Mouse (Mus musculus): Measurements from ENCODE around the gene Gpr146. TPM values are rescaled to one million over a fixed set of nuclear protein-coding genes. Genes with fewer than 3 reads are reported as not detected.

The Gpr146 gene
- polyA plus RNA-seq, 1 experiment from 2014 or later = 18.8 TPM

MicroRNA genes within 50 kb of the gene (microRNA counts, 519-probe panel; counts per million panel counts)
- microRNA mmu-miR-339-3p (114 counts per million), microRNA mmu-miR-339-5p (114 counts per million)

Small RNA genes within 50 kb of the gene (microRNA-seq; reads per million reads assigned to microRNA genes)
- gene Mir339 = 1,050 reads per million, percentile 76 among the genes with 10 or more reads in this experiment

Other genes with a start within 250 kb of the Gpr146 start
- 2.5 and 2.6 TPM in 2 replicates for gene Prkar1b, start 227.7 kb upstream of the Gpr146 start, polyA plus RNA-seq (2015; fragmentation: Nextera tagmentation; extraction: Ambion mirVana)
- 2.4 and 3.6 TPM in 2 replicates for gene Dnaaf5, start 227.5 kb upstream of the Gpr146 start, polyA plus RNA-seq (2015; fragmentation: Nextera tagmentation; extraction: Ambion mirVana)
- 20.9 and 23.7 TPM in 2 replicates for gene Sun1, start 177.1 kb upstream of the Gpr146 start, polyA plus RNA-seq (2015; fragmentation: Nextera tagmentation; extraction: Ambion mirVana)
- gene Get4, start 125.4 kb upstream of the Gpr146 start, polyA plus RNA-seq (2015; fragmentation: Nextera tagmentation; extraction: Ambion mirVana) = 135 and 141 TPM in 2 replicates
- gene Adap1, start 52.1 kb upstream of the Gpr146 start, polyA plus RNA-seq (2015; fragmentation: Nextera tagmentation; extraction: Ambion mirVana) = 2.6 and 3.3 TPM in 2 replicates
- gene Cox19, start 26.3 kb upstream of the Gpr146 start, polyA plus RNA-seq (2015; fragmentation: Nextera tagmentation; extraction: Ambion mirVana) = 68.5 and 72.3 TPM in 2 replicates
- not detected in 2 replicates for gene Cyp2w1, start 25.1 kb upstream of the Gpr146 start, polyA plus RNA-seq (2015; fragmentation: Nextera tagmentation; extraction: Ambion mirVana)
- 0.89 and 1.1 TPM in 2 replicates for gene C130050O18Rik, start 27.6 kb downstream of the Gpr146 start, polyA plus RNA-seq (2015; fragmentation: Nextera tagmentation; extraction: Ambion mirVana)
- gene Gper1, start 45.5 kb downstream of the Gpr146 start, polyA plus RNA-seq (2015; fragmentation: Nextera tagmentation; extraction: Ambion mirVana) = 0.17 and 0.31 TPM in 2 replicates
- 26.2 and 26.4 TPM in 2 replicates for gene 3110082I17Rik, start 82.8 kb downstream of the Gpr146 start, polyA plus RNA-seq (2015; fragmentation: Nextera tagmentation; extraction: Ambion mirVana)
- 2.0 and 2.8 TPM in 2 replicates for gene Zfand2a, start 106.9 kb downstream of the Gpr146 start, polyA plus RNA-seq (2015; fragmentation: Nextera tagmentation; extraction: Ambion mirVana)
- gene Uncx, start 165.8 kb downstream of the Gpr146 start, polyA plus RNA-seq (2015; fragmentation: Nextera tagmentation; extraction: Ambion mirVana) = not detected in 2 replicates